In genomic region chr1:64791826-64792225, GRCm38 (mm10) we compare ENCODE assay signal across 9 mouse cellular contexts. TPM values are rescaled to one million over a fixed set of nuclear protein-coding genes. Genes with fewer than 3 reads are reported as not detected.
A peak's percentile ranks its signal among the peaks of the same experiment; 100 is the strongest.
DNase-seq lines count a peak whose midpoint lies in the region; ATAC-seq lines count a peak whose summit lies in the region.
"Had no signal": no experiment of that assay in that cellular context is flagged by ENCODE, and none has a peak within 500 bp of the region (broad histone marks: within the 10 kb centered on the region; RNA-seq: fewer than 3 reads in every experiment).

No protein-coding gene starts in this region.

- H3K36me3 ChIP-seq in midbrain, embryonic 10.5 days, result peaks cover 11% of the 10 kb centered on the region

- 72% methylated on average over 6 of the region's 6 CpGs for WGBS in midbrain, embryonic 10.5 days

- intact Hi-C loops in gastrocnemius, postnatal 14 days (cut with DNase I; ENCODE audit: low total_unique reads), result no loop called here
- intact Hi-C loops in left cerebral cortex, postnatal 36 days (cut with DNase I), result no loop called here

- no peaks in the 10 kb centered on the region for H3K9me3 ChIP-seq in midbrain, embryonic 10.5 days (replicated peaks)

- peaks cover 10% of the 10 kb centered on the region; the same call in 1 of the 2 replicates for H3K4me1 ChIP-seq in midbrain, embryonic 10.5 days

- peak; percentile 68 for DNase-seq in adrenal gland, postnatal 10 days
- no peak for DNase-seq in adrenal gland, adult 8-10 months
- peak; percentile 33 for DNase-seq in cerebellum, adult 9-11 months
- peak; percentile 69 for DNase-seq in gastrocnemius, postnatal 14 days
- DNase-seq in kidney, adult 18-20 months, result peak; percentile 46
- peak; percentile 79 for DNase-seq in left cerebral cortex, postnatal 36 days (ENCODE audit: low spot score in 2 of 2)
- DNase-seq in midbrain, embryonic 10.5 days (ENCODE audit: low spot score), result no peak

- no peak for ATAC-seq in megakaryocyte, adult 5-6 weeks (ENCODE audit: poor library complexity, severe bottlenecking)

- no peaks in the 10 kb centered on the region for H3K27me3 ChIP-seq in midbrain, embryonic 10.5 days (ENCODE audit: low read depth, poor library complexity, severe bottlenecking)

- H3K4me3 ChIP-seq in midbrain, embryonic 10.5 days, result no peak overlapping the region
- H3K4me3 ChIP-seq: myocyte had no signal

- no peak overlapping the region for H3K27ac ChIP-seq in midbrain, embryonic 10.5 days (replicated peaks)

RNA-seq across cellular contexts. Expression of gene Fzd5, which starts 54.3 kb away (rescaled TPM):
- 10 to 100 TPM; 12.1 to 13.7 TPM for total RNA-seq in adrenal gland, postnatal 10 days (2021)
- 10 to 100 TPM; 14.9 to 34.1 (median 21.4) TPM for total RNA-seq in adrenal gland, adult 8-10 months (2022)
- total RNA-seq in gastrocnemius, postnatal 14 days (2021), result 1 to 10 TPM; 1.6 to 1.8 TPM
- 1 to 10 TPM; 1.1 to 1.2 TPM for total RNA-seq in left cerebral cortex, postnatal 36 days (2021)
- total RNA-seq in megakaryocyte, adult 5-6 weeks (2015), result 1.4 and 1.8 TPM in 2 replicates
- 1.6 and 2.0 TPM in 2 replicates for total RNA-seq in megakaryocyte, adult 5-6 weeks (2017)
- 0.36 and 0.79 TPM in 2 replicates for polyA plus RNA-seq in midbrain, embryonic 10.5 days (2016; fragmentation: Nextera tagmentation; extraction: Ambion mirVana)

Comparison
In these comparisons a context has a peak if more than half of its experiments do, and no peak if none do; other contexts are left out.
1. DNase-seq: peak in adrenal gland, postnatal 10 days (single experiment), cerebellum, adult 9-11 months (single experiment), gastrocnemius, postnatal 14 days (single experiment), kidney, adult 18-20 months (single experiment) and left cerebral cortex, postnatal 36 days (2 of 2); none in adrenal gland, adult 8-10 months (single experiment) and midbrain, embryonic 10.5 days (single experiment).
2. RNA of gene Fzd5, which starts 54.3 kb away (total RNA-seq): 14.9 to 34.1 TPM in adrenal gland, adult 8-10 months and 12.1 to 13.7 TPM in adrenal gland, postnatal 10 days; 1.4 to 2.0 TPM in megakaryocyte, adult 5-6 weeks, 1.6 to 1.8 TPM in gastrocnemius, postnatal 14 days and 1.1 to 1.2 TPM in left cerebral cortex, postnatal 36 days; every median in the first group is over 4 times any median in the second.